Mouse (Mus musculus) limb, embryonic 14.5 days (tissue): ENCODE results near the gene Ccl26. TPM values are rescaled to one million over a fixed set of nuclear protein-coding genes. Genes with fewer than 3 reads are reported as not detected.

ENCODE experiments used
- ATAC-seq: fragments of 200-750 bp; cut with Nextera tagmentation; 2 replicates; pipeline ENCODE4 v1.8.0; 2017; ENCODE audit warnings: low read depth, moderate number of reproducible peaks, moderate TSS enrichment; ENCODE audit not compliant: low FRiP score
- DNase-seq: peaks from one replicate; pipeline ENCODE4 v3.0.0-alpha.2; 2015; ENCODE audit warnings: low spot score
- H3K27ac ChIP-seq: fragments of 300-500 bp; sonication (generic); replicated peaks from 2 replicates; pipeline ENCODE4 v1.5.1; 2014; ENCODE audit warnings: low read depth, mild to moderate bottlenecking, low read length, moderate library complexity, mixed read lengths
- H3K27me3 ChIP-seq: fragments of 300-500 bp; sonication (generic); 2 replicates; pipeline ENCODE4 v1.6.1; 2014; ENCODE audit warnings: low read length, mixed read lengths; ENCODE audit not compliant: control insufficient read depth, insufficient read depth
- H3K36me3 ChIP-seq: fragments of 300-500 bp; sonication (generic); 2 replicates; pipeline ENCODE4 v1.6.1; 2014; ENCODE audit warnings: mild to moderate bottlenecking, low read length, moderate library complexity, mixed read lengths; ENCODE audit not compliant: control insufficient read depth, insufficient read depth
- H3K4me1 ChIP-seq: fragments of 300-500 bp; sonication (generic); 2 replicates; pipeline ENCODE4 v1.6.1; 2014; ENCODE audit warnings: antibody characterized with exemption, low read length, mixed read lengths; ENCODE audit not compliant: control insufficient read depth, insufficient read depth
- H3K4me2 ChIP-seq: fragments of 300-500 bp; sonication (generic); replicated peaks from 2 replicates; pipeline ENCODE4 v1.6.1; 2014; ENCODE audit warnings: low read depth, mild to moderate bottlenecking, low read length, moderate library complexity; ENCODE audit not compliant: severe bottlenecking
- H3K4me3 ChIP-seq: fragments of 300-500 bp; sonication (generic); replicated peaks from 2 replicates; pipeline ENCODE4 v1.5.1; 2014; ENCODE audit warnings: low read length
- H3K9ac ChIP-seq: fragments of 300-500 bp; sonication (generic); 2 replicates; pipeline ENCODE4 v1.6.1; 2014; ENCODE audit warnings: mild to moderate bottlenecking, low read depth, low read length, moderate library complexity; ENCODE audit not compliant: severe bottlenecking
- H3K9me3 ChIP-seq: fragments of 300-500 bp; sonication (generic); 2 replicates; pipeline ENCODE4 v1.6.1; 2016; ENCODE audit warnings: low read length; ENCODE audit not compliant: control insufficient read depth
- POLR2A ChIP-seq: fragments of 200-500 bp; IDR thresholded peaks from 2 replicates; pipeline ENCODE4 v1.8.0; 2012; ENCODE audit warnings: inconsistent platforms, mild to moderate bottlenecking, moderate library complexity, borderline replicate concordance; ENCODE audit not compliant: insufficient read depth, insufficient read length; ENCODE audit errors: extremely low read depth
- WGBS: fragments of 180-500 bp; shearing (Covaris S2); extraction: QIAGEN DNeasy Blood & Tissue Kit; methylation state at CpG from one replicate; pipeline ENCODE4 v1.1.7; 2014; 5-methylcytosine and 5-hydroxymethylcytosine counted together
- polyA plus RNA-seq, 2 experiments: library from polyadenylated mRNA; depleted of rRNA in 1 of 2; stranded (reverse) in 1 of 2; unstranded in 1 of 2; fragments of >200 nt; fragmentation: Nextera tagmentation in 1 of 2; extraction: Ambion mirVana in 1 of 2; gene quantifications; 2 replicates each; pipeline versions ENCODE4 v1.2.1 to v1.2.3; 2012 to 2014

Gene Ccl26
- polyA plus RNA-seq, 2 experiments = not detected

DNA sequence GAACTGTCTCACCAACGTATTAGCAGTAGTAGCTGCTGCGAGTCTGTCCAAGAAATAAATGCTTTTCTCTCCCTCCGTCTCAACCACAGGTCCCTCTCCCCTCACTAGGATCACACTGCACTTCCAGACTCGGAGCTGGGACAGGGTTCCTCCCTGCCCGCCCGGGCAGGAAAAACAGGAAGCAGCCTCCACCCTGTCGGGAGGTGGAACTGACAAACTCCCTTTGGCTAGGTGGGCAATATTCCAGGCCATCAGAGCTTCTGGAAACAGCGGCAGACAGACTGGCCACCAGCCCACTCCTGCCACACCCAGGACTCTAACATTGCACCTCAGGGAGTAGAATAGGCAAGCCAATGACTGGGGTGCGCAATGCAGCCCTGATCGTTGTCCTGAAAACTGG is 29.9 kb downstream of the Ccl26 start:
- Histone ChIP-seq H3K4me2 (no peak overlapping the region), H3K9me3 (no peaks in the 10 kb centered on the region), H3K27ac (peak overlapping the region; percentile 29; the same call in 1 of the 2 replicates), H3K9ac (no peak overlapping the region), H3K4me1 (peaks cover 3% of the 10 kb centered on the region; the same call in 1 of the 2 replicates), H3K36me3 (no peaks in the 10 kb centered on the region), H3K4me3 (no peak overlapping the region), H3K27me3 (no peaks in the 10 kb centered on the region)
- 59% methylated on average over 10 of the region's 10 CpGs for WGBS
- DNase-seq (no peak), ATAC-seq (no peak)
- no peak for TF ChIP-seq POLR2A

DNA sequence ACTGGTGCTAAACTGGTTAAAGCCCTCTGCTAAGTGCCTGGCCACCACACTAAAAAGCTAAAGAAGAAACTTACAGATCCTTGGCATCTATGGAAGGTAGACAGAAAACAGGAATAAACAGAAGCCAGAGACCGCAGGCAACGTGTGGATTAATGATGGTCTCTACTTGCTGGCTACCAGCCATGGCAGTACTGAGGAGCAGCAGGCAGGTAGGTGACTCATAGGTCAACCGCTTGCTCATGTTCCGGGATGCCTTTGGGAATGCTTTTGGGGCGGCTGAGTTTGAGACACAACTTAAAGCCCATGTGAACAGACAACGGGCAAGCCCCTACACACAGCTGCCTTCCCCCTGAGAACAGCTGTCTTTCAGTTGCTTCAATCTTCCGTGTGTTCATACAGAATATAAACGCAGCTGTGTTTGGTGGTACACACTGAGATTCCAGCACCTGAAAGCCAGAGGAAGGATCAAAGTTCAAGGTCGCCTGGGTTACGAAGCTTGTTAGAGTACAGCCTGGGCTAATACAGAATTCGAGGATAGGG is 32.0 kb downstream of the Ccl26 start:
- no peak overlapping the region for H3K4me2 ChIP-seq
- no peak overlapping the region for H3K9ac ChIP-seq
- H3K36me3 ChIP-seq = 0 out of 2 replicates have a peak, but pooled peaks cover 2% of the 10 kb centered on the region
- H3K27me3 ChIP-seq = no peaks in the 10 kb centered on the region
- H3K4me3 ChIP-seq = no peak overlapping the region
- TF ChIP-seq POLR2A = no peak
- no peak for DNase-seq
- WGBS = 70% methylated on average over 11 of the region's 11 CpGs
- H3K4me1 ChIP-seq = peaks cover 3% of the 10 kb centered on the region; the same call in 1 of the 2 replicates
- H3K27ac ChIP-seq = no peak overlapping the region
- H3K9me3 ChIP-seq = no peaks in the 10 kb centered on the region
- no peak for ATAC-seq

GRCm38 (mm10) chr5:135529964-135530363 is 33.4 kb downstream of the Ccl26 start:
- Histone ChIP-seq H3K4me1 (peaks cover 15% of the 10 kb centered on the region), H3K9me3 (no peaks in the 10 kb centered on the region), H3K27me3 (no peaks in the 10 kb centered on the region), H3K27ac (no peak overlapping the region), H3K9ac (no peak overlapping the region), H3K4me2 (no peak overlapping the region), H3K4me3 (no peak overlapping the region), H3K36me3 (0 out of 2 replicates have a peak, but pooled peaks cover 2% of the 10 kb centered on the region)
- TF ChIP-seq POLR2A = no peak
- WGBS = 83% methylated on average over 2 of the region's 2 CpGs
- ATAC-seq (no peak), DNase-seq (no peak)

- no peak for ATAC-seq
- Histone ChIP-seq H3K9ac (no peak overlapping the region), H3K27ac (no peak overlapping the region), H3K27me3 (no peaks in the 10 kb centered on the region), H3K36me3 (0 out of 2 replicates have a peak, but pooled peaks cover 2% of the 10 kb centered on the region), H3K4me3 (no peak overlapping the region), H3K4me2 (no peak overlapping the region), H3K9me3 (no peaks in the 10 kb centered on the region), H3K4me1 (peaks cover 15% of the 10 kb centered on the region)
- no peak for TF ChIP-seq POLR2A
- 74% methylated on average over 3 of the region's 3 CpGs for WGBS
- peak; percentile 1 for DNase-seq
Measured at GRCm38 (mm10) chr5:135529310-135529709, 34.1 kb downstream of the Ccl26 start.

DNA sequence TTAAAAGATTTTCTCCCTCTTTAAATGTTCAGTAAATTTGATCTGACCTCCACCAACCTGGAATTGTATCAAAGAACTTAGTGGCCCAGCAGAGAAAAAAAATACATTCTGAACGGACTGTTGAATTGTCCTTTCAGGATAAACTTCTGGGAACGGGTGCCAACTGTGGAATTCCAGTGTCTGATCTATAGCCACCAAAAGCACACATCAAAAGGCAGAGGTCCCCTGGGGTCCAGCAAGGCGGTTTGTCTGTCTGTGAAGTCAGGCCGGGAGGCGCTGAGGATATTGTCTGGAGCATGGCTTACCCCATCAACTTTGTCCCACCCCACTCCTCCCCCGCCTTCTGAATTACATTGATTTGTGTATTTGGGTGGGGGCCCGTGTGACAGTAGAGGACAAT is 35.4 kb downstream of the Ccl26 start:
- no peaks in the 10 kb centered on the region for H3K27me3 ChIP-seq
- H3K9ac ChIP-seq = no peak overlapping the region
- H3K4me2 ChIP-seq = no peak overlapping the region
- ATAC-seq = no peak
- 40% methylated on average over 7 of the region's 7 CpGs for WGBS
- no peak overlapping the region for H3K27ac ChIP-seq
- TF ChIP-seq POLR2A = no peak
- H3K36me3 ChIP-seq = 0 out of 2 replicates have a peak, but pooled peaks cover 2% of the 10 kb centered on the region
- no peak overlapping the region for H3K4me3 ChIP-seq
- no peak for DNase-seq
- no peaks in the 10 kb centered on the region for H3K9me3 ChIP-seq
- peaks cover 13% of the 10 kb centered on the region for H3K4me1 ChIP-seq
